Mouse (Mus musculus) midbrain, embryonic 10.5 days (tissue): ENCODE data around the gene Cpt2. TPM values are rescaled to one million over a fixed set of nuclear protein-coding genes. Genes with fewer than 3 reads are reported as not detected.

Experiments
- DNase-seq: peaks from one replicate; pipeline ENCODE4 v3.0.0-alpha.2; 2017; ENCODE audit warnings: low spot score
- H3K27ac ChIP-seq: fragments of 300-500 bp; sonication (generic); replicated peaks from 2 replicates; pipeline ENCODE4 v1.5.1; 2016; ENCODE audit warnings: mild to moderate bottlenecking
- H3K27me3 ChIP-seq: fragments of 300-500 bp; sonication (generic); 2 replicates; pipeline ENCODE4 v1.6.1; 2016; ENCODE audit warnings: low read depth, mild to moderate bottlenecking; ENCODE audit not compliant: poor library complexity, severe bottlenecking
- H3K36me3 ChIP-seq: fragments of 300-500 bp; sonication (generic); 2 replicates; pipeline ENCODE4 v1.6.1; 2016; ENCODE audit warnings: mild to moderate bottlenecking, moderate library complexity
- H3K4me1 ChIP-seq: fragments of 300-500 bp; sonication (generic); 2 replicates; pipeline ENCODE4 v1.6.1; 2016
- H3K4me3 ChIP-seq: fragments of 300-500 bp; sonication (generic); 2 replicates; pipeline ENCODE4 v1.5.1; 2016; ENCODE audit warnings: mild to moderate bottlenecking, moderate library complexity
- H3K9me3 ChIP-seq: fragments of 300-500 bp; sonication (generic); replicated peaks from 2 replicates; pipeline ENCODE4 v1.6.1; 2016; ENCODE audit warnings: mild to moderate bottlenecking
- WGBS: fragments of 180-500 bp; shearing (Covaris S2); methylation state at CpG from one replicate; pipeline ENCODE4 v1.1.7; 2016; 5-methylcytosine and 5-hydroxymethylcytosine counted together
- polyA plus RNA-seq: library from polyadenylated mRNA; unstranded; fragments of >200 nt; fragmentation: Nextera tagmentation; extraction: Ambion mirVana; gene quantifications from 2 replicates; pipeline ENCODE4 v1.2.1, GENCODE M21; 2016

Cpt2 gene
- polyA plus RNA-seq, result 37.4 and 39.1 TPM in 2 replicates

GRCm38 (mm10) chr4:107923145-107923802, at the start of gene Cpt2:
TSS of gene Cpt2 (minus strand) at chr4:107923610.
- Histone ChIP-seq H3K4me3 (peak within 1 kb of the TSS; percentile 87), H3K27ac (peak within 1 kb of the TSS; percentile 92), H3K4me1 (peaks cover 18% of the 10 kb centered on the region), H3K27me3 (no peaks in the 10 kb centered on the region), H3K9me3 (no peaks in the 10 kb centered on the region), H3K36me3 (peaks cover 9% of the 10 kb centered on the region; the same call in 1 of the 2 replicates)
- WGBS, result 2% methylated on average over 38 of the region's 38 CpGs
- DNase-seq, result peak; percentile 96

DNA sequence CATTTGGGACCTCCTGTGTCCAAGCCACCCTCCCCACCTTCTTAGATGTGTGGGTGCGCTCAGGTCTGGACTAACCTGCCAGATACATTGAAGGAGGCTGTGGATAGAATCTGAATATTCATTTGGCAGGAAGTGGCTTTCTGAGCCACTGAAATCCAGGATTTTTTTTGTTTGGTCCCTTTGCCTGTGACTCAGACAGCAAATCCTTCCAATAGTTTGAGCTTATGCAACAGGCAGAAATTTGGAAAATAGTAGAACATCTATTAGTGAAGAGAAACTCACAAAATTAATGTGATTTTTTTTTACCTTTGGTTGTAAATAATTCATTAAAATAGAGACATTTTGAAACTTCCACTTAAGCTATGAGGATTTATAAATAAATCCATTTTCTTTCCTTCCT, 47.8 kb upstream of the Cpt2 start:
- H3K27ac ChIP-seq, result no peak overlapping the region
- WGBS, result 91% methylated on average over 1 of the region's 1 CpGs
- DNase-seq, result no peak
- H3K4me3 ChIP-seq, result no peak overlapping the region
- H3K27me3 ChIP-seq, result 0 out of 2 replicates have a peak, but pooled peaks cover 3% of the 10 kb centered on the region
- H3K4me1 ChIP-seq, result peaks cover 21% of the 10 kb centered on the region
- no peaks in the 10 kb centered on the region for H3K36me3 ChIP-seq
- no peaks in the 10 kb centered on the region for H3K9me3 ChIP-seq

DNA sequence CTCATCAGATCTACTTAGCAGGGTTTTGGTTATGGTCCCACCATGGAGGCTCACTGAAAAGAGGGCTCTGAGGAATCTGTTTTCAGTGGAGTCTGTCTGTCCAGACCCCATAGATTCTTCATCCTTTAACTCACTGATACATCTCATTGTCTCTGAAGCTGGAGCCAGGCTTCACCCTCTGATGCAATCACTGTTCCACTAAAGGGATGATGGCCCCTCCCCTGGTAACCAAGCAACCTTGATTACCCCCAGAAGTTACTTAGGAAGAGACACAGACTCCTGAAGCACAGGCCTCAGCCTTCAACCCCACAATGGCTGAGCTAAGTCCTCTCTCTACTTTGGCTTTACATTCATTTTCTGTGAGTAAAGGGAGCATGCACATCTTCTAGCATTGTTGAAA, 46.4 kb upstream of the Cpt2 start:
- no peak overlapping the region for H3K27ac ChIP-seq
- H3K4me3 ChIP-seq, result no peak overlapping the region
- DNase-seq, result no peak
- H3K27me3 ChIP-seq, result 0 out of 2 replicates have a peak, but pooled peaks cover 3% of the 10 kb centered on the region
- H3K36me3 ChIP-seq, result no peaks in the 10 kb centered on the region
- H3K4me1 ChIP-seq, result peaks cover 21% of the 10 kb centered on the region
- H3K9me3 ChIP-seq, result no peaks in the 10 kb centered on the region

- Histone ChIP-seq H3K4me1 (peaks cover 21% of the 10 kb centered on the region), H3K27me3 (0 out of 2 replicates have a peak, but pooled peaks cover 3% of the 10 kb centered on the region), H3K4me3 (no peak within 1 kb of the TSS), H3K27ac (no peak within 1 kb of the TSS), H3K36me3 (no peaks in the 10 kb centered on the region), H3K9me3 (no peaks in the 10 kb centered on the region)
- 85% methylated on average over 16 of the region's 16 CpGs for WGBS
- no peak for DNase-seq
Measured at GRCm38 (mm10) chr4:107967966-107968682, 44.7 kb upstream of the Cpt2 start, which contains the start of gene Slc1a7. TSS of gene Slc1a7 (plus strand) at chr4:107968332.

DNA sequence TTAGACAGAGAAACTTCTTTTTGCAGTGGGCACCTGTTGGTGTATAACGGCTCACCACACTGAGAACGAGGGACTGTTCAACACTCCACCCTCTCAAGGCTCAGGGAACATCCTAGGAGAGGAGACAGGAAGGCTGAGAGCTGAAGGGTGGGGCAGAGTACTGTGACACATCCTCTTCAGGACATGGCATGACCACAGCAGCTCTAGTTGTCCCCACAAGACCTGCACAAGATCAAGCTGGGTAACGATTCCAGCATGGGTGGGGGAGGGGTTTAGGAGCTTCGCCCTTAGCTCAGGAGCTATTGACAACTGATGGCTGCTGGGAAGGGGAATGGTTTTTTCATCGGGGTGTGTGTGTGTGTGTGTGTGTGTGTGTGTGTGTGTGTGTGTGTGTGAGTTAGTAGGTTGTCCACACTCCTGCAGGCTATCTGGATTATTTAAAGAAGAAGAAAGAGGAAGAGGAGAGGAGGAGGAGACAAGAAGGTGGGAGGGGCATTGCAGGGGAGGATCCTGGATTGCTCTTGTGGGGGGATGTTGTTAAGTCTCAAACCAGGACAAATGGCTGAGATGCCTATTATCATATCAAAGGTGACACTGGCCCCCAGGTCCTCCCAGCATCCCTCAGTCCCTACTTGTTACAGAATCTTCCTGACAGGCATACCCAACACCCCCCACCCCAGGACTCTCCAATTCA, 43.2 kb upstream of the Cpt2 start:
- H3K4me1 ChIP-seq, result peaks cover 26% of the 10 kb centered on the region
- H3K27ac ChIP-seq, result no peak overlapping the region
- no peak overlapping the region for H3K4me3 ChIP-seq
- WGBS, result 73% methylated on average over 5 of the region's 5 CpGs
- no peak for DNase-seq
- 0 out of 2 replicates have a peak, but pooled peaks cover 3% of the 10 kb centered on the region for H3K27me3 ChIP-seq
- H3K9me3 ChIP-seq, result no peaks in the 10 kb centered on the region
- no peaks in the 10 kb centered on the region for H3K36me3 ChIP-seq

GRCm38 (mm10) chr4:107962792-107963191, 39.4 kb upstream of the Cpt2 start:
- DNase-seq, result no peak
- Histone ChIP-seq H3K27ac (no peak overlapping the region), H3K4me1 (peaks cover 14% of the 10 kb centered on the region), H3K4me3 (no peak overlapping the region), H3K9me3 (no peaks in the 10 kb centered on the region), H3K27me3 (no peaks in the 10 kb centered on the region), H3K36me3 (no peaks in the 10 kb centered on the region)
- WGBS, result 83% methylated on average over 2 of the region's 2 CpGs

DNA sequence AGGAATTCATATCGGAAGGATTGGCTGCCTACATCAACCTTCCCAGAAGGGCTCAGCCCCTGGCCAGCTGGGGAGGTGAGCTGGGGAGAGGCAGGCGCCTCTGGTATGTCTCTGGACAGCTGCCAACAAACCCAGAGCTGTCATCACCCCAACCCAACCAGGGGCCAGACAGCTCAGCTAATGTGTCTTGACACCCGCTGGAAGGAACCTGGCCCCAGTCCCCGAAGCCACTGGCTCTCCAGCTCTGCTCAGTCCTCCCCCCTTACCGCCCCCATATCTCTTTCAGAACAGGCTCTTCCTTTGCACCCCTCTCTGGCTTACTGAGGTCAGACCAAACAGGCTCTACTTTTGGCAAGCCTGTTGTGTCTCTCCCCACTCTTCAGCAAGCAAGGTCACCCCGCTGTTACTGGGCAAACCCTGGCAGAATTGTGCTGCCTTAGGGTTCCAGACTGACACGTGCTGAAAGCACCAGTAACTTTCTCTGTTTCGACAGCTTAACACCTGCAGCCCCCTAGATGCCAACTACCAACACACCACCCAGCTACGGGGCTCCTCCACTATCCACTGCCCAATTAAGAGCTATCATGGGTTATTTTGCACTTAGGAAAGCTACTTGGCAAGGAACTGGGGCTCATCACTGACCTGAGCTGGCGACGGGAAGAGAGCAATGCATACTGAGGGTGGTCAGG, 38.8 kb upstream of the Cpt2 start:
- H3K27ac ChIP-seq, result no peak overlapping the region
- DNase-seq, result no peak
- no peaks in the 10 kb centered on the region for H3K27me3 ChIP-seq
- no peaks in the 10 kb centered on the region for H3K9me3 ChIP-seq
- 87% methylated on average over 11 of the region's 11 CpGs for WGBS
- H3K36me3 ChIP-seq, result no peaks in the 10 kb centered on the region
- H3K4me3 ChIP-seq, result no peak overlapping the region
- peaks cover 14% of the 10 kb centered on the region for H3K4me1 ChIP-seq

GRCm38 (mm10) chr4:107958487-107958886, 35.1 kb upstream of the Cpt2 start:
- Histone ChIP-seq H3K27ac (no peak overlapping the region), H3K27me3 (no peaks in the 10 kb centered on the region), H3K9me3 (no peaks in the 10 kb centered on the region), H3K4me3 (no peak overlapping the region), H3K36me3 (no peaks in the 10 kb centered on the region), H3K4me1 (peaks cover 5% of the 10 kb centered on the region; the same call in 1 of the 2 replicates)
- DNase-seq, result no peak
- WGBS, result 91% methylated on average over 7 of the region's 7 CpGs

- no peak for DNase-seq
- Histone ChIP-seq H3K4me3 (no peak overlapping the region), H3K27me3 (no peaks in the 10 kb centered on the region), H3K4me1 (no peaks in the 10 kb centered on the region), H3K9me3 (no peaks in the 10 kb centered on the region), H3K36me3 (no peaks in the 10 kb centered on the region), H3K27ac (no peak overlapping the region)
- 76% methylated on average over 5 of the region's 5 CpGs for WGBS
Measured at GRCm38 (mm10) chr4:107955691-107956090, 32.3 kb upstream of the Cpt2 start.

DNA sequence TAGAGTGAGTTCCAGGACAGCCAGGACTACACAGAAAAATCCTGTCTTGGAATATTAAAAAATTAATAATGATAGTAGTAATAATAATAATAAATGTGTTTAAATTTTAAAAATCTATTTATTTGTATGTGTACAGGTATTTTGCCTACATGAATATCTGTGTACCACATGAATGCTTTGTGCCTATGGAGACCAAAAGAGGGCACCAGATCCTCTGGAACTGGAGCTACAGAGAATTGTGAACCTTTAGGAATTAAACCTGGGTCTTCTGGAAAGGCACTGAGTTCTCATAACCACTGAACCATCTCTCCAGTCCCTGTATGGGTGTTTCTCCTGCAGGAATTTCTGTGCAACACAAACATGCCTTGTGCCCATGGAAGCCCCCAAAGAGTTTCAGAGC, 29.4 kb upstream of the Cpt2 start:
- no peaks in the 10 kb centered on the region for H3K4me1 ChIP-seq
- H3K4me3 ChIP-seq, result no peak overlapping the region
- H3K9me3 ChIP-seq, result no peaks in the 10 kb centered on the region
- no peaks in the 10 kb centered on the region for H3K27me3 ChIP-seq
- no peak overlapping the region for H3K27ac ChIP-seq
- DNase-seq, result no peak
- no peaks in the 10 kb centered on the region for H3K36me3 ChIP-seq

DNA sequence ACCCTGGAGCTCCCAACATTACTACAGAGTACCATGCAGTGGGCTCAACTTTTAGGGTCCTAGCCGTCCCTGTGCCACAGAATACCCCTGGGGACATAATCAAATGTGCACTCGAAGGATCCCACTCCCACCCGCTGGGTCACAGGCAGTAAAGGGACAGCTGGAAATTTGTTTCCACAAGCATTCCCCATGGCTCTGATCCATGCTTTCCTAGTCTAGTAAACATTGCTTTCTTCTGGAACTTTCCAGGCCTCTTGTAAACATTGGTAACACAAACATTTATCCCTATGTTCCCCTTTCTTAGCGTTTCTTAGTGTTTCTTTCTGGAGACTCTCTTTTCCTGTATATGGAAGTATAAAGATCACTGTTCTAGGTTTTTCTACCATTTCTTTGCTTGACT, 26.5 kb upstream of the Cpt2 start:
- no peaks in the 10 kb centered on the region for H3K4me1 ChIP-seq
- no peaks in the 10 kb centered on the region for H3K9me3 ChIP-seq
- H3K27ac ChIP-seq, result no peak overlapping the region
- 89% methylated on average over 4 of the region's 4 CpGs for WGBS
- no peaks in the 10 kb centered on the region for H3K27me3 ChIP-seq
- no peaks in the 10 kb centered on the region for H3K36me3 ChIP-seq
- H3K4me3 ChIP-seq, result no peak overlapping the region
- no peak for DNase-seq

- Histone ChIP-seq H3K27me3 (no peaks in the 10 kb centered on the region), H3K36me3 (no peaks in the 10 kb centered on the region), H3K4me3 (no peak overlapping the region), H3K27ac (no peak overlapping the region), H3K4me1 (no peaks in the 10 kb centered on the region), H3K9me3 (no peaks in the 10 kb centered on the region)
- 78% methylated on average over 2 of the region's 2 CpGs for WGBS
- no peak for DNase-seq
Measured at GRCm38 (mm10) chr4:107944141-107944540, 20.7 kb upstream of the Cpt2 start.
